Mouse (Mus musculus) MEL (cell line): Measurements from ENCODE around the gene Best3. TPM values are rescaled to one million over a fixed set of nuclear protein-coding genes. Genes with fewer than 3 reads are reported as not detected.
"Not testable (repeated sequence)": the region's sequence is repeated elsewhere in the genome, so short reads cannot be mapped to it uniquely, and the experiment has no call there.

Source experiments
- DNase-seq: peaks from one replicate; pipeline ENCODE4 v3.0.0; 2011; ENCODE audit warnings: low read depth, low spot score
- H3K27ac ChIP-seq: 2 replicates; pipeline ENCODE4 v1.5.1; 2012; ENCODE audit warnings: low read depth, mild to moderate bottlenecking, control low read depth, low read length, moderate library complexity; ENCODE audit not compliant: control insufficient read depth
- H3K27me3 ChIP-seq, 2 experiments: fragments of 150-350 bp in 1 of 2; sonication (generic) in 1 of 2; 2 replicates each; pipeline ENCODE4 v1.6.1; 2012; ENCODE audit warnings: low read length in 2 of 2, mild to moderate bottlenecking in 2 of 2, improper control_type of control experiment in 1 of 2, moderate library complexity in 1 of 2; ENCODE audit not compliant: insufficient read depth in 2 of 2, control insufficient read depth in 1 of 2
- H3K36me3 ChIP-seq, 2 experiments: 2 replicates each; pipeline ENCODE4 v1.6.1; 2012 to 2014; ENCODE audit warnings: low read length in 2 of 2, improper control_type of control experiment in 1 of 2, inconsistent platforms in 1 of 2, mild to moderate bottlenecking in 1 of 2; ENCODE audit not compliant: insufficient read depth in 2 of 2, control insufficient read depth in 1 of 2
- H3K4me1 ChIP-seq, 2 experiments: fragments of 150-350 bp in 1 of 2; sonication (generic) in 1 of 2; 2 replicates each; pipeline ENCODE4 v1.6.1; 2012; ENCODE audit warnings: low read length in 2 of 2, improper control_type of control experiment in 1 of 2, mild to moderate bottlenecking in 1 of 2; ENCODE audit not compliant: insufficient read depth in 2 of 2, control insufficient read depth in 1 of 2
- H3K4me3 ChIP-seq, 2 experiments: fragments of 150-350 bp in 1 of 2; sonication (generic) in 1 of 2; 2 replicates each; pipeline ENCODE4 v1.5.1; 2012; ENCODE audit warnings: low read depth in 2 of 2, low read length in 2 of 2, mild to moderate bottlenecking in 2 of 2, moderate library complexity in 2 of 2, control low read depth in 1 of 2, improper control_type of control experiment in 1 of 2; ENCODE audit not compliant: control insufficient read depth in 1 of 2, insufficient read depth in 1 of 2
- H3K79me2 ChIP-seq: 2 replicates; pipeline ENCODE4 v1.6.1; 2012; ENCODE audit warnings: mild to moderate bottlenecking, low read length, moderate library complexity; ENCODE audit not compliant: control insufficient read depth, poor library complexity, insufficient read depth
- H3K9ac ChIP-seq: 2 replicates; pipeline ENCODE4 v1.6.1; 2012; ENCODE audit warnings: low read depth, mild to moderate bottlenecking, control low read depth, low read length, moderate library complexity; ENCODE audit not compliant: control insufficient read depth, poor library complexity, severe bottlenecking
- H3K9me3 ChIP-seq: fragments of 150-350 bp; sonication (generic); replicated peaks from 2 replicates; pipeline ENCODE4 v1.6.1; 2012; ENCODE audit warnings: mild to moderate bottlenecking, low read length, improper control_type of control experiment, moderate library complexity; ENCODE audit not compliant: insufficient read depth
- BHLHE40 ChIP-seq: IDR thresholded peaks from 2 replicates; pipeline ENCODE4 v1.6.1; 2012; ENCODE audit warnings: low read depth, mild to moderate bottlenecking, inconsistent platforms, low read length, improper control_type of control experiment, borderline replicate concordance
- E2F4 ChIP-seq: IDR thresholded peaks from 2 replicates; pipeline ENCODE4 v1.6.1; 2011; ENCODE audit warnings: low read depth, low read length, improper control_type of control experiment, borderline replicate concordance
- GATA1 ChIP-seq: IDR thresholded peaks from 2 replicates; pipeline ENCODE4 v1.6.1; 2011; ENCODE audit warnings: low read depth, low read length, improper control_type of control experiment
- HCFC1 ChIP-seq: IDR thresholded peaks from 2 replicates; pipeline ENCODE4 v1.6.1; 2012; ENCODE audit warnings: low read depth, mild to moderate bottlenecking, inconsistent platforms, low read length, improper control_type of control experiment, moderate library complexity
- JUND ChIP-seq: IDR thresholded peaks from 2 replicates; pipeline ENCODE4 v1.6.1; 2011; ENCODE audit warnings: low read depth, mild to moderate bottlenecking, improper control_type of control experiment, low read length
- KAT2A ChIP-seq: conservative IDR thresholded peaks from 2 replicates; pipeline ENCODE4 v1.6.1; 2012; ENCODE audit warnings: low read depth, low read length, improper control_type of control experiment, inconsistent platforms
- MAX ChIP-seq: IDR thresholded peaks from 2 replicates; pipeline ENCODE4 v1.6.1; 2011; ENCODE audit warnings: low read length, improper control_type of control experiment
- MXI1 ChIP-seq: IDR thresholded peaks from 2 replicates; pipeline ENCODE4 v1.6.1; 2011; ENCODE audit warnings: mild to moderate bottlenecking, low read depth, low read length, improper control_type of control experiment
- MYC ChIP-seq: IDR thresholded peaks from 2 replicates; pipeline ENCODE4 v1.6.1; 2011; ENCODE audit warnings: low read depth, mild to moderate bottlenecking, low read length, improper control_type of control experiment, moderate library complexity
- POLR2AphosphoS2 ChIP-seq: IDR thresholded peaks from 2 replicates; pipeline ENCODE4 v1.6.1; 2011; ENCODE audit warnings: low read length, improper control_type of control experiment
- POLR2AphosphoS5 ChIP-seq: IDR thresholded peaks from 2 replicates; pipeline ENCODE4 v1.6.1; 2012; ENCODE audit warnings: low read depth, borderline replicate concordance, mild to moderate bottlenecking, inconsistent platforms, low read length, moderate library complexity, mixed read lengths
- RCOR1 ChIP-seq: IDR thresholded peaks from 2 replicates; pipeline ENCODE4 v1.6.1; 2012; ENCODE audit warnings: low read depth, mild to moderate bottlenecking, inconsistent platforms, low read length, improper control_type of control experiment
- SIN3A ChIP-seq: IDR thresholded peaks from 2 replicates; pipeline ENCODE4 v1.6.1; 2012; ENCODE audit warnings: low read length, improper control_type of control experiment, inconsistent platforms
- TAL1 ChIP-seq: IDR thresholded peaks from 2 replicates; pipeline ENCODE4 v1.6.1; 2012; ENCODE audit warnings: mild to moderate bottlenecking, inconsistent platforms, low read length, moderate library complexity, mixed read lengths
- TBP ChIP-seq: IDR thresholded peaks from 2 replicates; pipeline ENCODE4 v1.8.0; 2011; ENCODE audit warnings: low read depth, low read length, improper control_type of control experiment
- UBTF ChIP-seq: IDR thresholded peaks from 2 replicates; pipeline ENCODE4 v1.6.1; 2012; ENCODE audit warnings: low read depth, mild to moderate bottlenecking, inconsistent platforms, low read length, improper control_type of control experiment, moderate library complexity, borderline replicate concordance; ENCODE audit not compliant: insufficient read depth
- USF1 ChIP-seq: IDR thresholded peaks from 2 replicates; pipeline ENCODE4 v1.6.1; 2014; ENCODE audit warnings: low read depth, mild to moderate bottlenecking, inconsistent platforms, low read length, improper control_type of control experiment, moderate library complexity
- USF2 ChIP-seq, 2 experiments: IDR thresholded peaks; 2 replicates each; pipeline ENCODE4 v1.6.1; 2011 to 2012; ENCODE audit warnings: improper control_type of control experiment in 2 of 2, low read length in 2 of 2, borderline replicate concordance in 1 of 2, inconsistent platforms in 1 of 2, low read depth in 1 of 2, mild to moderate bottlenecking in 1 of 2; ENCODE audit not compliant: insufficient read depth in 1 of 2
- ZC3H11A ChIP-seq: IDR thresholded peaks from 2 replicates; pipeline ENCODE4 v1.6.1; 2012; ENCODE audit warnings: low read depth, mild to moderate bottlenecking, inconsistent platforms, low read length, improper control_type of control experiment
- ZKSCAN1 ChIP-seq: IDR thresholded peaks from 2 replicates; pipeline ENCODE4 v1.6.1; 2012; ENCODE audit warnings: low read depth, mild to moderate bottlenecking, inconsistent platforms, low read length, improper control_type of control experiment, moderate library complexity
- ZMIZ1 ChIP-seq: IDR thresholded peaks from 2 replicates; pipeline ENCODE4 v1.6.1; 2012; ENCODE audit warnings: low read depth, mild to moderate bottlenecking, inconsistent platforms, low read length, improper control_type of control experiment, moderate library complexity
- ZNF384 ChIP-seq: IDR thresholded peaks from 2 replicates; pipeline ENCODE4 v1.6.1; 2012; ENCODE audit warnings: low read depth, mild to moderate bottlenecking, inconsistent platforms, low read length, improper control_type of control experiment
- polyA plus RNA-seq, 2 experiments: library from polyadenylated mRNA; stranded (reverse) in 1 of 2; unstranded in 1 of 2; fragments of >175 nt in 1 of 2; fragments of >200 nt in 1 of 2; gene quantifications; 2 replicates each; pipeline versions ENCODE4 v1.2.1 to v1.2.4; 2012; ENCODE audit warnings: low replicate concordance in 2 of 2, low read depth in 1 of 2; ENCODE audit not compliant: insufficient read length in 2 of 2, insufficient read depth in 1 of 2, missing spikeins in 1 of 2
- total RNA-seq: library from RNA; depleted of rRNA; stranded (reverse); fragments of 300-350 nt; gene quantifications from 2 replicates; pipeline ENCODE4 v1.2.3, GENCODE M21; 2012

Best3 gene
- total and polyA plus RNA-seq, 3 experiments, result not detected

DNA sequence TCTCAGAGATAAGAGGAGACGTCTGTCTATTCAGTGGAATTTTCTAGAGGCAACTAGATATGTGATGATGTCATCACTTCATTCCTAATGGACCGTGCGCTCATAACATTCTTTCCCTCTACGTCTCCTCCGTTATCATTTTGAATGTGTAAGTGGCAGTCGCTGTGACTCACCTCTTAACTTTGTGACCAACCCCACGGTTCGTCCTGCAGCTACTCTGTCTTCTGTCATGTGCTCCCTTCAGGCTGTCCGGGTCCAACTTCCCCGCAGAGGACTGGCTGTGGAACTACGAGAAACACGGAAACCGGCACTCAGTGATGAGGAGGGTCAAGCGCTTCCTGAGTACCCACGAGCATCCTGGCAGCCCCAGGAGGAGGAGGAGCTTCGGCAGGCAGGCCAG lies 37.6 kb downstream of the Best3 start:
- Histone ChIP-seq H3K27me3 (no peaks in the 10 kb centered on the region; a peak in 1 of 4 replicates), H3K4me1 (no peaks in the 10 kb centered on the region), H3K9ac (no peak overlapping the region), H3K9me3 (no peaks in the 10 kb centered on the region), H3K36me3 (no peaks in the 10 kb centered on the region), H3K27ac (no peak overlapping the region), H3K79me2 (no peaks in the 10 kb centered on the region), H3K4me3 (no peak overlapping the region)
- TF ChIP-seq ZC3H11A, result no peak
- TF ChIP-seq UBTF, result no peak
- no peak for TF ChIP-seq TAL1
- no peak for TF ChIP-seq ZKSCAN1
- no peak for TF ChIP-seq MYC
- TF ChIP-seq SIN3A, result no peak
- TF ChIP-seq ZMIZ1, result no peak
- TF ChIP-seq ZNF384, result no peak
- TF ChIP-seq, all 39 proteins: peak for 0
- no peak for DNase-seq

DNA sequence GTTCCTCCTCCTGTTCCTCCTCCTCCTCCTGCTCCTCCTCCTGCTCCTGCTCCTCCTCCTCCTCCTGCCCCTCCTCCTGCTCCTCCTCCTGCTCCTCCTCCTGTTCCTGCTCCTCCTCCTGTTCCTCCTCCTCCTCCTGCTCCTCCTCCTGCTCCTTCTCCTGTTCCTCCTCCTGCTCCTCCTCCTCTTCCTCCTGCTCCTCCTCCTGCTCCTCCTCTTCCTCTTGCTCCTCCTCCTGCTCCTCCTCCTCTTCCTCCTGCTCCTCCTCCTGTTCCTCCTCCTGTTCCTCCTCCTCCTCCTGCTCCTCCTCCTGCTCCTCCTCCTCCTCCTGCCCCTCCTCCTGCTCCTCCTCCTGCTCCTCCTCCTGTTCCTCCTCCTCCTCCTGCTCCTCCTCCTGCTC lies 39.7 kb downstream of the Best3 start:
- H3K36me3 ChIP-seq, H3K79me2 ChIP-seq, H3K9ac ChIP-seq, H3K27me3 ChIP-seq, H3K4me3 ChIP-seq, H3K9me3 ChIP-seq, H3K27ac ChIP-seq, H3K4me1 ChIP-seq: not testable (repeated sequence)
- peak; percentile 65 for DNase-seq

DNA sequence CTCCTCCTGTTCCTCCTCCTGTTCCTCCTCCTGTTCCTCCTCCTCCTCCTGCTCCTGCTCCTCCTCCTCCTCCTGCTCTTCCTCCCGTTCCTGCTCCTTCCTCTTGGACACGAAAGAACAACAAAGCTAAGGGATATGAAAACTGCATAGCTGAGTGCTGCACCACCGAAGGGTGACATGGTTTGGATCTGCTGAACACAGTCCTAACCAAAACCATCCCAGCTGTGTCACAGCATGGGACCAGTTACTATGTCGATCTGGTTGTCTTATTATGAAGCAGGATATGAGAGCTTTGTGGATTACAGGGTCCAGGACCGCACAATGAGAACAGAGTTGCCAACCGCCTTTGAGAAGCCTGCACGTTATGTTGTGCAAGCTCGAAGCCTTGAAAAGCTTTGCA lies 40.1 kb downstream of the Best3 start:
- Histone ChIP-seq H3K36me3 (no peaks in the 10 kb centered on the region), H3K4me3 (no peak overlapping the region), H3K9ac (no peak overlapping the region), H3K27ac (no peak overlapping the region), H3K79me2 (no peaks in the 10 kb centered on the region), H3K4me1 (no peaks in the 10 kb centered on the region), H3K9me3 (no peaks in the 10 kb centered on the region), H3K27me3 (peaks cover 0 to 1% of the 10 kb centered on the region in 2 experiments; a peak in 1 of 4 replicates)
- TF ChIP-seq SIN3A (no peak), POLR2AphosphoS5 (no peak), TBP (no peak), ZNF384 (no peak), KAT2A (no peak), RCOR1 (no peak), MAX (no peak), E2F4 (no peak), USF1 (no peak), MXI1 (no peak), JUND (no peak), USF2 (IDR thresholded peaks at IDR 0.05; ENCODE audit: borderline replicate concordance in 1 of 2, insufficient read depth in 1 of 2, low read depth in 1 of 2, low read length in 2 of 2) (no peak), MYC (no peak), POLR2AphosphoS2 (no peak), GATA1 (no peak), BHLHE40 (no peak), HCFC1 (no peak)
- no peak for DNase-seq
